Mouse (Mus musculus) left cerebral cortex, postnatal 36 days (tissue): ENCODE results near the gene Zfp446. TPM values are rescaled to one million over a fixed set of nuclear protein-coding genes. Genes with fewer than 3 reads are reported as not detected.

Source experiments
- DNase-seq, 2 experiments: peaks; one replicate each; pipeline ENCODE4 v3.0.0; 2021 to 2022; ENCODE audit warnings: low spot score in 2 of 2, mixed read lengths in 1 of 2
- intact Hi-C: fragments of 180-260 bp; cut with DNase I; formaldehyde crosslinking; loops from one replicate; pipeline ENCODE4 v1.15.1; 2025
- total RNA-seq, 2 experiments: library from RNA; stranded (reverse); gene quantifications; 2 replicates each; pipeline ENCODE4 v1.2.3; 2021

The Zfp446 gene
- total RNA-seq, 2 experiments from 2014 or later, result 6.7 to 9.7 TPM

GRCm38 (mm10) chr7:13014275-13014839, 36.7 kb downstream of the Zfp446 start:
- intact Hi-C loops, result no loop called here
- no peak for DNase-seq

- DNase-seq, result no peak
- intact Hi-C loops, result no loop called here
Measured at GRCm38 (mm10) chr7:13015217-13015616, 37.6 kb downstream of the Zfp446 start.

- no peak for DNase-seq
- intact Hi-C loops, result no loop called here
Measured at GRCm38 (mm10) chr7:13022773-13023535, 45.3 kb downstream of the Zfp446 start.

- intact Hi-C loops, result no loop called here
- DNase-seq, result peak; percentile 96 to 98
Measured at GRCm38 (mm10) chr7:13023928-13024731, 46.5 kb downstream of the Zfp446 start.

- peak; percentile 82 to 83 for DNase-seq
- intact Hi-C loops, result no loop called here
Measured at GRCm38 (mm10) chr7:13024805-13025204, 47.2 kb downstream of the Zfp446 start.

- intact Hi-C loops, result no loop called here
- no peak for DNase-seq
Measured at GRCm38 (mm10) chr7:13025511-13026112, 48.0 kb downstream of the Zfp446 start.

- intact Hi-C loops, result no loop called here
Measured at GRCm38 (mm10) chr7:13028986-13029385, 51.3 kb downstream of the Zfp446 start.

GRCm38 (mm10) chr7:13031069-13031468, 53.4 kb downstream of the Zfp446 start:
- intact Hi-C loops, result loop anchor here (5.0 to 10.0 kb wide), 3 partner anchors 54 to 216 kb away; partner anchors contain the start of genes Rps5, Zfp329 and Zfp446
- no peak for DNase-seq

More at GRCm38 (mm10) chr7:13028986-13029385, 51.3 kb downstream of the Zfp446 start:
- no peak for DNase-seq

- DNase-seq, result no peak
- intact Hi-C loops, result loop anchor here (5.0 to 10.0 kb wide), 3 partner anchors 55 to 217 kb away; partner anchors contain the start of genes Rps5, Zfp329 and Zfp446
Measured at GRCm38 (mm10) chr7:13031983-13032382, 54.3 kb downstream of the Zfp446 start.

- DNase-seq, result no peak
- intact Hi-C loops, result loop anchor here (5.0 to 10.0 kb wide), 3 partner anchors 55 to 218 kb away; partner anchors contain the start of genes Rps5, Zfp329 and Zfp446
Measured at GRCm38 (mm10) chr7:13032541-13032940, 54.9 kb downstream of the Zfp446 start.

GRCm38 (mm10) chr7:13033451-13034147, 56.0 kb downstream of the Zfp446 start:
- no peak for DNase-seq
- intact Hi-C loops, result loop anchor here (5.0 to 10.0 kb wide), 3 partner anchors 56 to 219 kb away; partner anchors contain the start of genes Rps5, Zfp329 and Zfp446

GRCm38 (mm10) chr7:13034148-13034977, 56.7 kb downstream of the Zfp446 start, which contains the start of gene Chmp2a:
TSS of gene Chmp2a (minus strand) at chr7:13034807.
- intact Hi-C loops, result loop anchor here (5.0 to 10.0 kb wide), 3 partner anchors 57 to 220 kb away; partner anchors contain the start of genes Rps5, Zfp329 and Zfp446
- DNase-seq, result peak; percentile 98

Other genes starting within 250 kb of the Zfp446 start
- under 1 TPM in 1 of 2 experiments, not detected in 1; 0.05 TPM for gene Vmn2r56, start 242.8 kb upstream of the Zfp446 start, total RNA-seq
- 10 to 100 TPM; 14.8 to 22.0 TPM for gene Zscan18, start 174.2 kb upstream of the Zfp446 start, total RNA-seq
- 10 to 100 TPM; 17.3 to 24.7 TPM for gene Zfp329, start 159.0 kb upstream of the Zfp446 start, total RNA-seq
- 10 to 100 TPM; 13.0 to 15.8 TPM for gene Zfp110, start 143.1 kb upstream of the Zfp446 start, total RNA-seq
- gene Zfp128, start 96.7 kb upstream of the Zfp446 start, total RNA-seq, result 1 to 10 TPM; 7.0 to 7.6 TPM
- gene Zscan22, start 80.0 kb upstream of the Zfp446 start, total RNA-seq, result 10 to 100 TPM; 12.2 to 15.5 TPM
- gene Rps5, start 55.6 kb upstream of the Zfp446 start, total RNA-seq, result 100 to 1,000 TPM; 335 to 413 TPM
- gene Rnf225, start 50.4 kb upstream of the Zfp446 start, total RNA-seq, result under 1 TPM; 0.86 to 0.99 TPM
- gene Zfp324, start 12.0 kb upstream of the Zfp446 start, total RNA-seq, result 10 to 100 TPM in 1 of 2 experiments, 1 to 10 TPM in 1; 9.4 to 11.7 TPM
- gene Slc27a5, start 20.3 kb downstream of the Zfp446 start, total RNA-seq, result under 1 TPM in 1 of 2 experiments, not detected in 1; 0.34 TPM
- gene Trim28, start 21.3 kb downstream of the Zfp446 start, total RNA-seq, result 100 to 1,000 TPM; 199 to 217 TPM
- gene Zbtb45, start 32.2 kb downstream of the Zfp446 start, total RNA-seq, result 10 to 100 TPM; 35.8 to 36.5 TPM
- gene Chmp2a, start 57.0 kb downstream of the Zfp446 start, total RNA-seq, result 100 to 1,000 TPM; 124 to 136 TPM
- 100 to 1,000 TPM; 210 to 252 TPM for gene Ube2m, start 60.4 kb downstream of the Zfp446 start, total RNA-seq
- 10 to 100 TPM; 12.2 to 15.8 TPM for gene Mzf1, start 76.9 kb downstream of the Zfp446 start, total RNA-seq
- gene Vmn1r85, start 117.3 kb downstream of the Zfp446 start, total RNA-seq, result not detected
- gene Vmn1r86, start 142.1 kb downstream of the Zfp446 start, total RNA-seq, result not detected
- not detected for gene Vmn1r87, start 162.3 kb downstream of the Zfp446 start, total RNA-seq
- under 1 TPM; 0.07 to 0.09 TPM for gene Vmn1r88, start 181.7 kb downstream of the Zfp446 start, total RNA-seq
- gene Vmn1r89, start 235.2 kb downstream of the Zfp446 start, total RNA-seq, result not detected